Mouse (Mus musculus) stomach, postnatal 0 days (tissue): ENCODE measurements at regions not wholly inside any gene's neighbourhood (a gene's known extent, or its start where the extent isn't known, plus 50 kb on each side); places are given as distances from the start of the nearest gene placed in this dataset.

Source experiments
- ATAC-seq: fragments of 200-750 bp; cut with Nextera tagmentation; 2 replicates; pipeline ENCODE4 v1.8.0; 2017; ENCODE audit not compliant: low FRiP score, low TSS enrichment
- DNase-seq: peaks from one replicate; pipeline ENCODE4 v3.0.0-alpha.2; 2016; ENCODE audit warnings: low spot score
- H3K27ac ChIP-seq: fragments of 300-500 bp; sonication (generic); replicated peaks from 2 replicates; pipeline ENCODE4 v1.5.1; 2014; ENCODE audit warnings: mild to moderate bottlenecking, control low read depth
- H3K27me3 ChIP-seq: fragments of 300-500 bp; sonication (generic); 2 replicates; pipeline ENCODE4 v1.6.1; 2014; ENCODE audit warnings: low read length; ENCODE audit not compliant: control insufficient read depth, insufficient read depth
- H3K36me3 ChIP-seq: fragments of 300-500 bp; sonication (generic); 2 replicates; pipeline ENCODE4 v1.6.1; 2014; ENCODE audit warnings: low read length, mixed read lengths; ENCODE audit not compliant: control insufficient read depth, insufficient read depth
- H3K4me1 ChIP-seq: fragments of 300-500 bp; sonication (generic); replicated peaks from 2 replicates; pipeline ENCODE4 v1.6.1; 2014; ENCODE audit warnings: antibody characterized with exemption; ENCODE audit not compliant: control insufficient read depth, insufficient read depth
- H3K4me2 ChIP-seq: fragments of 300-500 bp; sonication (generic); replicated peaks from 2 replicates; pipeline ENCODE4 v1.6.1; 2014; ENCODE audit warnings: low read depth, mild to moderate bottlenecking, control low read depth, moderate library complexity
- H3K4me3 ChIP-seq: fragments of 300-500 bp; sonication (generic); 2 replicates; pipeline ENCODE4 v1.5.1; 2014; ENCODE audit warnings: low read depth, low read length, control low read depth
- H3K9ac ChIP-seq: fragments of 300-500 bp; sonication (generic); 2 replicates; pipeline ENCODE4 v1.6.1; 2014; ENCODE audit warnings: mild to moderate bottlenecking, low read length, control low read depth, mixed read lengths
- H3K9me3 ChIP-seq: fragments of 300-500 bp; sonication (generic); 2 replicates; pipeline ENCODE4 v1.6.1; 2016; ENCODE audit warnings: low read length; ENCODE audit not compliant: control insufficient read depth
- CTCF ChIP-seq: IDR thresholded peaks from 2 replicates; pipeline ENCODE4 v1.5.1; 2016; ENCODE audit warnings: antibody characterized with exemption, low read depth, mild to moderate bottlenecking, moderate library complexity
- EP300 ChIP-seq: optimal IDR thresholded peaks from 2 replicates; pipeline ENCODE3; 2016; ENCODE audit warnings: antibody characterized with exemption
- WGBS: fragments of 180-500 bp; shearing (Covaris S2); extraction: QIAGEN DNeasy Blood & Tissue Kit; methylation state at CpG from one replicate; pipeline ENCODE4 v1.1.7; 2014; 5-methylcytosine and 5-hydroxymethylcytosine counted together

DNA sequence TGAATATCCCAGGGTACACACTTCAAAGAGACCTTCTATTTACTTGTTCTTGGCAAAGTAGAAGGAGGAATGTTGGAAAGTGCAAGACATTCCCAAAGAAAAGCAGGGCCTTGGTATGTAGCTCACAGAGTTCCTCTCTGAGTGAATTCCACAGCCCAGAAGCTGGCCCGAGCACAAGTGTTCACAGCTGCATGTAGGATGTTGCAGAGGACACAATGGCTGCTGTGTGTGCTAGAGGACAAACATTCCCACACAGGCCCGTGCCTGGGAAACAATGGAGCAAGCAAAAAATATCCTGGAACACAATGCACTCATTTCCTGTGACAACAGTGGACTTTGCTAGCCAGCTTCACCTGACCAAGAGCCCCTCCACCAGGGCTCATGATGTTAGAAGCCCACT, 59.9 kb upstream of the Arhgap21 start:
- H3K27me3 ChIP-seq, result no peaks in the 10 kb centered on the region
- 0 out of 2 replicates have a peak, but pooled peaks cover 3% of the 10 kb centered on the region for H3K4me1 ChIP-seq
- DNase-seq (peak; percentile 27), ATAC-seq (peak; percentile 60; the same call in 1 of the 2 replicates)
- 1% methylated on average over 2 of the region's 2 CpGs for WGBS
- H3K36me3 ChIP-seq, result no peaks in the 10 kb centered on the region
- no peak overlapping the region for H3K27ac ChIP-seq
- no peak overlapping the region for H3K4me2 ChIP-seq
- H3K9me3 ChIP-seq, result no peaks in the 10 kb centered on the region
- H3K4me3 ChIP-seq, result no peak overlapping the region
- no peak for TF ChIP-seq CTCF
- TF ChIP-seq EP300, result no peak
- no peak overlapping the region for H3K9ac ChIP-seq

DNA sequence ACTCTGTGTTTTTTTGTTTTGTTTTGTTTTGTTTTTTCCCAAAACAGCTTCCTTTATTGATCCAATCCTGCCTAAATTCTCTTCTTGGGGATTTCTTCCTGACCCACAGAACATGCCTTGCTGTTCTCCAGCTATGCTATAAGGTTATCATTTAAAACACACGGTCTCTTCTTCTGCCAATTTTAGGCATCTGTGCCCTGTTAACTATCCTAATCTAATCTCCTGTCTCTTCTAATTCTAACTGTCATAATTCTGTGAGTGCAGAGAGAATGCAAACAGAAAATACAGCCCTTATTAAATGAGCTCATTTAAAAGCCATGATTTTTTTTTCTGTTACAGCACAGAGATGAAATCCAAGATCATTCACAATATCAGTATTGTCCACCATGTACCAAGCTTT, 49.9 kb upstream of the Arhgap21 start:
- no peak overlapping the region for H3K9ac ChIP-seq
- DNase-seq, result no peak
- no peak overlapping the region for H3K27ac ChIP-seq
- H3K4me2 ChIP-seq, result no peak overlapping the region
- 55% methylated on average over 1 of the region's 1 CpGs for WGBS
- TF ChIP-seq EP300, result no peak
- TF ChIP-seq CTCF, result no peak
- H3K36me3 ChIP-seq, result no peaks in the 10 kb centered on the region
- H3K9me3 ChIP-seq, result no peaks in the 10 kb centered on the region
- ATAC-seq, result no peak
- H3K4me1 ChIP-seq, result no peaks in the 10 kb centered on the region
- no peak overlapping the region for H3K4me3 ChIP-seq
- H3K27me3 ChIP-seq, result no peaks in the 10 kb centered on the region
